Mouse (Mus musculus) embryonic fibroblast, embryonic 13.5 days (primary cell): ENCODE measurements around the gene Pstpip1.

Source experiments
- CTCF ChIP-seq: IDR thresholded peaks from 2 replicates; pipeline ENCODE4 v1.5.1; 2011; ENCODE audit warnings: mild to moderate bottlenecking, control low read depth, low read length, moderate library complexity, borderline replicate concordance; ENCODE audit not compliant: insufficient read depth
- POLR2A ChIP-seq: IDR thresholded peaks from 2 replicates; pipeline ENCODE4 v1.6.1; 2011; ENCODE audit warnings: low read depth, mild to moderate bottlenecking, control low read depth, low read length, moderate library complexity

DNA sequence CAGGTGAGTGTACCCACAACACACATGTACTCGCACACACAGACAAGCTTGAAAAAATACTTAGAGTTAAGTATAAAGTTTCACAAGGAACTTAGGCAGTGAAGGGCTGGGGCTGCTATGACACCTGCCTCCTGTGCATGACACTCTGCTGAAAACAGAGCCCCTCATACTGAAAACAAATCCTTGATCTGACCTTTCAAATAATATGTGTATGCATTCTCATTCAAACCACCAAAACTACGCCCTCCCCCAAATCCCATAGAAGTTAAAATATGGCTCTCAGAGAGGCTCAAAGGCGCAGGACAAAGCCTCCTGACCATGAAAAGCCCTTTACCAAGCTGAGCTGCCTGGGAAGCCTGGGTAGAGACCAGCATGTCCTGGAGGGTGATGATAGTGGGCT lies 85.6 kb downstream of the Pstpip1 start:
- no peak for TF ChIP-seq POLR2A
- no peak for TF ChIP-seq CTCF
